Mouse (Mus musculus): ENCODE results near the gene Carns1.

GRCm38 (mm10) chr19:4150567-4151487 lies 24.5 kb downstream of the Carns1 start:
- TF ChIP-seq EP300 (IDR thresholded peaks at IDR 0.05; ENCODE audit: low read depth): no peak
- TF ChIP-seq CTCF (IDR thresholded peaks at IDR 0.05; ENCODE audit: low read depth): no peak
